Mouse (Mus musculus): ENCODE results near the gene 9930111J21Rik1. TPM values are rescaled to one million over a fixed set of nuclear protein-coding genes. Genes with fewer than 3 reads are reported as not detected.
A peak's percentile ranks its signal among the peaks of the same experiment; 100 is the strongest.
"Not testable (repeated sequence)": the region's sequence is repeated elsewhere in the genome, so short reads cannot be mapped to it uniquely, and the experiment has no call there.

9930111J21Rik1 gene
- polyA plus RNA-seq, 1 experiment from 2014 or later: 0.54 TPM

GRCm38 (mm10) chr11:48908459-48908858, 70.7 kb downstream of the 9930111J21Rik1 start:
- no peak for DNase-seq
- no peak overlapping the region for H3K9ac ChIP-seq
- no peak overlapping the region for H3K27ac ChIP-seq
- H3K4me2 ChIP-seq: no peak overlapping the region
- H3K4me1 ChIP-seq (replicated peaks): peaks cover 7% of the 10 kb centered on the region; the same call in 1 of the 2 replicates
- no peaks in the 10 kb centered on the region for H3K9me3 ChIP-seq (replicated peaks)
- 3% methylated on average over 1 of the region's 1 CpGs for WGBS (ENCODE audit: insufficient replicate concordance)
- H3K4me3 ChIP-seq (replicated peaks): no peak overlapping the region
- no peak for ATAC-seq (ENCODE audit: low read depth)
- no peaks in the 10 kb centered on the region for H3K27me3 ChIP-seq
- H3K36me3 ChIP-seq: no peaks in the 10 kb centered on the region

DNA sequence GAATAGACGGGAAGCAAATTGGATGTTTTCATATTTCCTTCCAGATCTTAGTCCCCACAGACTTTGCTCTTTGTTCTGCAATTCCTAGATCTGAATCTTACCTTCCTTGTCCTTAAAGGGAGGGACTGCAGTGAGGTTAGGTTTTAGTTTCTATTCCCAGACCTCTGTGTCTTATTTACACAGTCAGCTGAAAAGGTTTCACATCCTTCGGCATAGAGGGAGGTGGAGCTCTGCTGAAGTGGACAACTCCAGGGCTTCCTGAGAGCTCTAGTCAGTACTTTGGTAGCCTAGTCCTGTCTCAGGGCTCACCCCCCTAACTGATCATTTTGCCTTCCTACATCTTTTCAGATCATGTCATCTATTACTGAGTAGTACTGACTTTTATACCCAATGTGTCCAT, 77.2 kb downstream of the 9930111J21Rik1 start, which contains the start of gene Gm5431:
TSS of gene Gm5431 (minus strand) at position 194 of the 400 bp plus-strand sequence.
- WGBS (ENCODE audit: insufficient replicate concordance): 52% methylated on average over 2 of the region's 2 CpGs
- H3K4me3 ChIP-seq (replicated peaks): no peak within 1 kb of the TSS
- 0 out of 2 replicates have a peak within 1 kb of the TSS, but pooled peaks have one; percentile 5 for H3K27ac ChIP-seq

DNA sequence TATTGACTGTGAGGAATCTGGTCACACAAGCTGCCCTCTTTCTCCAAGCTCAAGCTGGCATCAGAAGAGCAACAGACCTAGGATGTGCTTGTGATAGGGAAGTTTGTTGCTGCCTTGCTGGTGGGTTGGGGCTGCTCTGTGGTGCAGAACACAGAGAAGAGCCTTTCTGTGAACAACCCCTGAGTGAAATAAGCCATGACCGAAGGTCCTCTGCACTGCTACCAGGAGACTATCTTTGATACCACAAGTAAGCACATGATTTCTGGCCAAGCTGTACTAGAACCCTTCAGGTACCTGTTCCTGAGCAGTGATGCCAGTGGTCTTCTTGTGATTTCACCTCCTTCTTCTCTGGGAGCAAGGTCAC, 77.6 kb downstream of the 9930111J21Rik1 start:
- not testable (repeated sequence) for ATAC-seq (ENCODE audit: low read depth); H3K9ac ChIP-seq; H3K4me1 ChIP-seq (replicated peaks); H3K9me3 ChIP-seq (replicated peaks); H3K4me2 ChIP-seq; H3K27me3 ChIP-seq; H3K36me3 ChIP-seq; H3K4me3 ChIP-seq (replicated peaks); DNase-seq
- WGBS (ENCODE audit: insufficient replicate concordance): 53% methylated on average over 1 of the region's 1 CpGs
- 0 out of 2 replicates have a peak overlapping the region, but pooled peaks have one; percentile 5 for H3K27ac ChIP-seq

More for the DNA sequence above, 77.2 kb downstream of the 9930111J21Rik1 start, which contains the start of gene Gm5431:
- Histone ChIP-seq H3K36me3 (no peaks in the 10 kb centered on the region), H3K9me3 (replicated peaks) (no peaks in the 10 kb centered on the region), H3K9ac (no peak within 1 kb of the TSS), H3K27me3 (no peaks in the 10 kb centered on the region), H3K4me2 (no peak within 1 kb of the TSS), H3K4me1 (replicated peaks) (no peaks in the 10 kb centered on the region)
- ATAC-seq (ENCODE audit: low read depth) (no peak), DNase-seq (no peak)

GRCm38 (mm10) chr11:48900654-48901566, 78.3 kb downstream of the 9930111J21Rik1 start:
- not testable (repeated sequence) for H3K9ac ChIP-seq; H3K9me3 ChIP-seq (replicated peaks); ATAC-seq (ENCODE audit: low read depth); H3K36me3 ChIP-seq; H3K27me3 ChIP-seq; H3K4me2 ChIP-seq; H3K4me3 ChIP-seq (replicated peaks); H3K27ac ChIP-seq; DNase-seq; H3K4me1 ChIP-seq (replicated peaks)
- WGBS (ENCODE audit: insufficient replicate concordance): 37% methylated on average over 6 of the region's 6 CpGs

GRCm38 (mm10) chr11:48898812-48899431, 80.3 kb downstream of the 9930111J21Rik1 start:
- no peak overlapping the region for H3K4me3 ChIP-seq (replicated peaks)
- no peak for ATAC-seq (ENCODE audit: low read depth)
- WGBS (ENCODE audit: insufficient replicate concordance): 53% methylated on average over 2 of the region's 2 CpGs
- DNase-seq: no peak
- no peaks in the 10 kb centered on the region for H3K27me3 ChIP-seq
- no peak overlapping the region for H3K4me2 ChIP-seq
- no peak overlapping the region for H3K27ac ChIP-seq
- H3K9ac ChIP-seq: no peak overlapping the region
- no peaks in the 10 kb centered on the region for H3K4me1 ChIP-seq (replicated peaks)
- no peaks in the 10 kb centered on the region for H3K36me3 ChIP-seq
- no peaks in the 10 kb centered on the region for H3K9me3 ChIP-seq (replicated peaks)

Other genes with a start within 250 kb of the 9930111J21Rik1 start
- 688 and 710 TPM in 2 replicates for gene Rack1, start 179.1 kb downstream of the 9930111J21Rik1 start, polyA plus RNA-seq (2015; fragmentation: Nextera tagmentation; extraction: Ambion mirVana)
- gene Trim41, start 162.0 kb downstream of the 9930111J21Rik1 start, polyA plus RNA-seq (2015; fragmentation: Nextera tagmentation; extraction: Ambion mirVana): 1.7 and 2.4 TPM in 2 replicates
- 0.06 and 0.09 TPM in 2 replicates for gene Trim7, start 153.3 kb downstream of the 9930111J21Rik1 start, polyA plus RNA-seq (2015; fragmentation: Nextera tagmentation; extraction: Ambion mirVana)
- gene Gm12184, start 152.7 kb downstream of the 9930111J21Rik1 start, polyA plus RNA-seq (2015; fragmentation: Nextera tagmentation; extraction: Ambion mirVana): 1.2 and 1.7 TPM in 2 replicates
- 17.0 and 19.8 TPM in 2 replicates for gene Irgm1, start 107.7 kb downstream of the 9930111J21Rik1 start, polyA plus RNA-seq (2015; fragmentation: Nextera tagmentation; extraction: Ambion mirVana)
- gene Gm5431, start 77.2 kb downstream of the 9930111J21Rik1 start, polyA plus RNA-seq (2015; fragmentation: Nextera tagmentation; extraction: Ambion mirVana): 0.20 and 0.38 TPM in 2 replicates
- 2.0 and 3.6 TPM in 2 replicates for gene Psme2b, start 33.2 kb downstream of the 9930111J21Rik1 start, polyA plus RNA-seq (2015; fragmentation: Nextera tagmentation; extraction: Ambion mirVana)
- gene Olfr56, start 509 bp downstream of the 9930111J21Rik1 start, polyA plus RNA-seq (2015; fragmentation: Nextera tagmentation; extraction: Ambion mirVana): 0.05 and 0.12 TPM in 2 replicates
- not detected in 2 replicates for gene Gm12185, start 12.8 kb upstream of the 9930111J21Rik1 start, polyA plus RNA-seq (2015; fragmentation: Nextera tagmentation; extraction: Ambion mirVana)
- gene Tgtp1, start 14.8 kb upstream of the 9930111J21Rik1 start, polyA plus RNA-seq (2015; fragmentation: Nextera tagmentation; extraction: Ambion mirVana): 0.67 and 0.78 TPM in 2 replicates
- 0.52 and 0.65 TPM in 2 replicates for gene 9930111J21Rik2, start 71.8 kb upstream of the 9930111J21Rik1 start, polyA plus RNA-seq (2015; fragmentation: Nextera tagmentation; extraction: Ambion mirVana)
- gene Tgtp2, start 84.8 kb upstream of the 9930111J21Rik1 start, polyA plus RNA-seq (2015; fragmentation: Nextera tagmentation; extraction: Ambion mirVana): 0.22 and 0.59 TPM in 2 replicates
- gene Ifi47, start 97.2 kb upstream of the 9930111J21Rik1 start, polyA plus RNA-seq (2015; fragmentation: Nextera tagmentation; extraction: Ambion mirVana): 7.3 and 7.4 TPM in 2 replicates
- gene Olfr1396, start 135.5 kb upstream of the 9930111J21Rik1 start, polyA plus RNA-seq (2015; fragmentation: Nextera tagmentation; extraction: Ambion mirVana): not detected in 2 replicates
- not detected in 2 replicates for gene Olfr1395, start 162.9 kb upstream of the 9930111J21Rik1 start, polyA plus RNA-seq (2015; fragmentation: Nextera tagmentation; extraction: Ambion mirVana)
- not detected in 2 replicates for gene Olfr1394, start 175.0 kb upstream of the 9930111J21Rik1 start, polyA plus RNA-seq (2015; fragmentation: Nextera tagmentation; extraction: Ambion mirVana)
- 0.78 and 0.81 TPM in 2 replicates for gene Btnl9, start 207.8 kb upstream of the 9930111J21Rik1 start, polyA plus RNA-seq (2015; fragmentation: Nextera tagmentation; extraction: Ambion mirVana)
- gene Zfp62, start 223.9 kb upstream of the 9930111J21Rik1 start, polyA plus RNA-seq (2015; fragmentation: Nextera tagmentation; extraction: Ambion mirVana): 10.7 and 14.2 TPM in 2 replicates